Mouse (Mus musculus): ENCODE results near the gene Pick1.

DNA sequence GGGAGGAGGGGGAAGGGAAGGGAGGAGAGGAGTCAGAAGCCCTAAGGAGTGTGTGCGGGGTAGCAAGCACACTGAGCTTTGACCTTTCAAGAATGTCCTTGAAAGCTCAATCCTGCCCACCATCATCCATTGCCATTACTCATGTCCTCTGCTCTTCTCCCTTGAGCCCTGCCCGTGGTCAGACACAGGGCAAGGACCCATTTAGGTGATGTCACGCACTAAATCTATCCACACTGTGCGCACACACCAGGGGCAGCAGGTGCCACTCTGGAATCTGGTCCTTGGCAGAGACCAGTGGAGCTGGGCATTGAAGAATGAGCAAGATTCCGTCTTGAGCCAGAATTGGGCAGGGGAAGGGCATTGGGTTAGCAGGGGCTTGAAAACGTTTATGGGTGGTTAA, 20.8 kb upstream of the Pick1 start:
- TF ChIP-seq CTCF (IDR thresholded peaks at IDR 0.05; ENCODE audit: extremely low read depth, insufficient read depth, insufficient read length, insufficient replicate concordance), result no peak
- no peak for TF ChIP-seq POLR2A (IDR thresholded peaks at IDR 0.05; ENCODE audit: low read depth, low read length)

Measured in spleen, adult 2 months (tissue).